8 mouse cellular contexts compared by ENCODE assay signal in genomic region chr2:61812536-61812935, GRCm38 (mm10). TPM values are rescaled to one million over a fixed set of nuclear protein-coding genes. Genes with fewer than 3 reads are reported as not detected.
DNase-seq lines count a peak whose midpoint lies in the region; ATAC-seq and TF ChIP-seq lines count a peak whose summit lies in the region.

No protein-coding gene starts in this region.

- TF ChIP-seq CTCF in cortical plate, adult 2 months (IDR thresholded peaks at IDR 0.05; ENCODE audit: extremely low read depth, insufficient read depth, low read length): no peak

- peak overlapping the region; percentile 60; the same call in 1 of the 2 replicates for H3K9ac ChIP-seq in heart, embryonic 15.5 days
- H3K9ac ChIP-seq in hindbrain, embryonic 14.5 days: peak overlapping the region; percentile 45
- 0 out of 2 replicates have a peak overlapping the region, but pooled peaks have one; percentile 28 for H3K9ac ChIP-seq in midbrain, embryonic 15.5 days

- no peak for DNase-seq in heart, postnatal 25 days (ENCODE audit: low spot score)
- DNase-seq in hindbrain, embryonic 14.5 days (ENCODE audit: low spot score): no peak
- no peak for DNase-seq in adrenal gland, adult 18-20 months (ENCODE audit: low spot score in 2 of 2)
- no peak for DNase-seq in left cerebral cortex, postnatal 25 days (ENCODE audit: low spot score in 2 of 2)
- no peak for DNase-seq in left cerebral cortex, adult 18-20 months (ENCODE audit: low spot score in 2 of 2)

- H3K4me2 ChIP-seq in heart, embryonic 15.5 days: peak overlapping the region; percentile 96
- H3K4me2 ChIP-seq in hindbrain, embryonic 14.5 days (replicated peaks): peak overlapping the region; percentile 86
- H3K4me2 ChIP-seq in midbrain, embryonic 15.5 days: peak overlapping the region; percentile 85

- no peak for TF ChIP-seq POLR2A in cortical plate, adult 2 months (IDR thresholded peaks at IDR 0.05; ENCODE audit: extremely low read depth, insufficient read depth, low read length)

- no peak overlapping the region for H3K27ac ChIP-seq in heart, embryonic 15.5 days
- H3K27ac ChIP-seq in cortical plate, adult 2 months (ENCODE audit: insufficient read depth, low read length): peak overlapping the region; percentile 65
- no peak overlapping the region for H3K27ac ChIP-seq in hindbrain, embryonic 14.5 days
- no peak overlapping the region for H3K27ac ChIP-seq in midbrain, embryonic 15.5 days

- no peaks in the 10 kb centered on the region for H3K36me3 ChIP-seq in heart, embryonic 15.5 days
- H3K36me3 ChIP-seq in hindbrain, embryonic 14.5 days (replicated peaks; ENCODE audit: control insufficient read depth, insufficient read depth): no peaks in the 10 kb centered on the region
- no peaks in the 10 kb centered on the region for H3K36me3 ChIP-seq in midbrain, embryonic 15.5 days (replicated peaks)

- no peaks in the 10 kb centered on the region for H3K9me3 ChIP-seq in heart, embryonic 15.5 days (replicated peaks)
- 0 out of 2 replicates have a peak, but pooled peaks cover 7% of the 10 kb centered on the region for H3K9me3 ChIP-seq in hindbrain, embryonic 14.5 days (ENCODE audit: control insufficient read depth, low read length)
- no peaks in the 10 kb centered on the region for H3K9me3 ChIP-seq in midbrain, embryonic 15.5 days

- ATAC-seq in heart, embryonic 15.5 days (replicated peaks; ENCODE audit: insufficient number of reproducible peaks, insufficient read depth, low FRiP score, low read depth): no peak
- no peak for ATAC-seq in hindbrain, embryonic 14.5 days (ENCODE audit: low FRiP score)
- ATAC-seq in midbrain, embryonic 15.5 days (replicated peaks): no peak

- intact Hi-C loops in heart, postnatal 25 days (cut with DNase I): no loop called here
- intact Hi-C loops in left cerebral cortex, postnatal 25 days (cut with DNase I): loop anchor here (5.0 to 10.0 kb wide), 2 partner anchors 100 to 702 kb away; partner anchors contain the start of gene Psmd14

- H3K4me1 ChIP-seq in heart, embryonic 15.5 days (replicated peaks): peaks cover 25% of the 10 kb centered on the region
- H3K4me1 ChIP-seq in cortical plate, adult 2 months (ENCODE audit: control insufficient read depth, insufficient read depth, low read length): no peaks in the 10 kb centered on the region; the same call in 1 of the 2 replicates
- peaks cover 14% of the 10 kb centered on the region; the same call in 1 of the 2 replicates for H3K4me1 ChIP-seq in hindbrain, embryonic 14.5 days (replicated peaks; ENCODE audit: control insufficient read depth, insufficient read depth, low read length)
- H3K4me1 ChIP-seq in midbrain, embryonic 15.5 days: peaks cover 27% of the 10 kb centered on the region

- H3K27me3 ChIP-seq in heart, embryonic 15.5 days: peaks cover 91% of the 10 kb centered on the region
- peaks cover 78% of the 10 kb centered on the region for H3K27me3 ChIP-seq in hindbrain, embryonic 14.5 days (ENCODE audit: control insufficient read depth, insufficient read depth, low read length)
- peaks cover 58% of the 10 kb centered on the region for H3K27me3 ChIP-seq in midbrain, embryonic 15.5 days (replicated peaks)

- H3K4me3 ChIP-seq in heart, embryonic 15.5 days: peak overlapping the region; percentile 60
- peak overlapping the region; percentile 29 for H3K4me3 ChIP-seq in cortical plate, adult 2 months (ENCODE audit: insufficient read depth, low read length)
- peak overlapping the region; percentile 39 for H3K4me3 ChIP-seq in hindbrain, embryonic 14.5 days (replicated peaks; ENCODE audit: low read length)
- peak overlapping the region; percentile 43 for H3K4me3 ChIP-seq in midbrain, embryonic 15.5 days

- 8% methylated on average over 12 of the region's 12 CpGs for WGBS in heart, embryonic 15.5 days
- WGBS in hindbrain, embryonic 14.5 days: 5% methylated on average over 12 of the region's 12 CpGs
- WGBS in midbrain, embryonic 15.5 days: 5% methylated on average over 12 of the region's 12 CpGs

RNA-seq across cellular contexts. Expression of gene Tbr1, which starts 9.8 kb away (rescaled TPM):
- polyA plus RNA-seq in heart, embryonic 15.5 days (2015; fragmentation: Nextera tagmentation; extraction: Ambion mirVana): 0.03 and 0.04 TPM in 2 replicates
- total RNA-seq in heart, postnatal 25 days (2021): not detected
- polyA plus RNA-seq in cortical plate, adult 2 months (2012; rRNA removed): 75.5 and 76.3 TPM in 2 replicates
- polyA plus RNA-seq in hindbrain, embryonic 14.5 days (2014; fragmentation: Nextera tagmentation; extraction: Ambion mirVana): 0.24 and 0.56 TPM in 2 replicates
- 2.8 and 3.7 TPM in 2 replicates for polyA plus RNA-seq in midbrain, embryonic 15.5 days (2015; fragmentation: Nextera tagmentation; extraction: Ambion mirVana)
- total RNA-seq in adrenal gland, adult 18-20 months (2021): not detected
- total RNA-seq in left cerebral cortex, postnatal 25 days (2021): 100 to 1,000 TPM; 111 to 119 TPM
- 100 to 1,000 TPM; 121 to 122 TPM for total RNA-seq in left cerebral cortex, adult 18-20 months (2021)

Comparison
In these comparisons a context has a peak if more than half of its experiments do, and no peak if none do; other contexts are left out.
1. RNA of gene Tbr1, which starts 9.8 kb away (total RNA-seq): 121 to 122 TPM in left cerebral cortex, adult 18-20 months and 111 to 119 TPM in left cerebral cortex, postnatal 25 days; not detected in heart, postnatal 25 days and not detected in adrenal gland, adult 18-20 months; every median in the first group is over 100 times any median in the second.
2. Peak in every context shown above with its lines, with median percentiles within 50 percentile points of each other: H3K4me2 ChIP-seq, H3K4me3 ChIP-seq and H3K9ac ChIP-seq.